Mouse (Mus musculus) embryonic facial prominence, embryonic 14.5 days (tissue): ENCODE measurements around the gene Rtp3. TPM values are rescaled to one million over a fixed set of nuclear protein-coding genes. Genes with fewer than 3 reads are reported as not detected.

ENCODE experiments used
- ATAC-seq: fragments of 200-750 bp; cut with Nextera tagmentation; 2 replicates; pipeline ENCODE4 v1.8.0; 2017; ENCODE audit warnings: low read depth, moderate number of reproducible peaks, moderate TSS enrichment
- DNase-seq: peaks from one replicate; pipeline ENCODE4 v3.0.0-alpha.2; 2015; ENCODE audit warnings: low spot score
- H3K27ac ChIP-seq: fragments of 300-500 bp; sonication (generic); replicated peaks from 2 replicates; pipeline ENCODE4 v1.5.1; 2014; ENCODE audit warnings: low read depth, mild to moderate bottlenecking, low read length, moderate library complexity
- H3K27me3 ChIP-seq: fragments of 300-500 bp; sonication (generic); replicated peaks from 2 replicates; pipeline ENCODE4 v1.6.1; 2014; ENCODE audit warnings: low read length; ENCODE audit not compliant: control insufficient read depth, insufficient read depth
- H3K36me3 ChIP-seq: fragments of 300-500 bp; sonication (generic); 2 replicates; pipeline ENCODE4 v1.6.1; 2014; ENCODE audit warnings: low read length, mixed read lengths; ENCODE audit not compliant: control insufficient read depth, insufficient read depth
- H3K4me1 ChIP-seq: fragments of 300-500 bp; sonication (generic); 2 replicates; pipeline ENCODE4 v1.6.1; 2014; ENCODE audit warnings: antibody characterized with exemption, low read length; ENCODE audit not compliant: control insufficient read depth, insufficient read depth
- H3K4me2 ChIP-seq: fragments of 300-500 bp; sonication (generic); 2 replicates; pipeline ENCODE4 v1.6.1; 2014; ENCODE audit warnings: low read depth, mild to moderate bottlenecking, low read length, moderate library complexity, mixed read lengths
- H3K4me3 ChIP-seq: fragments of 300-500 bp; sonication (generic); 2 replicates; pipeline ENCODE4 v1.5.1; 2014; ENCODE audit warnings: low read depth, mild to moderate bottlenecking, low read length
- H3K9ac ChIP-seq: fragments of 300-500 bp; sonication (generic); 2 replicates; pipeline ENCODE4 v1.6.1; 2014; ENCODE audit warnings: low read depth, mild to moderate bottlenecking, low read length, moderate library complexity, mixed read lengths
- H3K9me3 ChIP-seq: fragments of 300-500 bp; sonication (generic); 2 replicates; pipeline ENCODE4 v1.6.1; 2016; ENCODE audit warnings: low read length; ENCODE audit not compliant: control insufficient read depth
- WGBS: fragments of 180-500 bp; shearing (Covaris S2); extraction: QIAGEN DNeasy Blood & Tissue Kit; methylation state at CpG from one replicate; pipeline ENCODE4 v1.1.7; 2014; 5-methylcytosine and 5-hydroxymethylcytosine counted together
- polyA plus RNA-seq: library from polyadenylated mRNA; unstranded; fragments of >200 nt; fragmentation: Nextera tagmentation; extraction: Ambion mirVana; gene quantifications from 2 replicates; pipeline ENCODE4 v1.2.1, GENCODE M21; 2014

Gene Rtp3
- polyA plus RNA-seq, 1 experiment from 2014 or later: 0.35 TPM

DNA sequence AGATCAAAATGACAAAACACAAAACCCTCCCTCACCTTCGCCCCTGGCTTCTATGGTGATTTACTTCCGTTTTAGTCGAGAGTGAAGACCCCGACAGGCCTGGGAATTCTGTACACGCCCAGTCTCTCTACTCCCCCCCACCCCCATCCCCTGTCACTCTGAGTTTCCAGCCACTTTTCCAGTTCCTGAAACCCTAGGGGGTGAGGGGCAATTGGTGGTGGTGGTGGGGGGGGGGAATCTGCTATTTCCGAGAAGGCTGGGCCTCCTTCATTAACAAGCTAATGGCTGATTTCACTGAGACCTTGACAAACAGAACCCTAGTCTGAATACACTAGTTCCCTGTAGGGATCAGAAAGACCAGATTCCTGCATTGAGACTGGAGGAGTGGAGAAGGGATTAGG lies 43.1 kb downstream of the Rtp3 start:
- 19% methylated on average over 6 of the region's 6 CpGs for WGBS
- ATAC-seq: no peak
- no peak overlapping the region for H3K4me2 ChIP-seq
- no peak for DNase-seq
- no peak overlapping the region for H3K27ac ChIP-seq
- H3K4me3 ChIP-seq: no peak overlapping the region
- peaks cover 46% of the 10 kb centered on the region for H3K27me3 ChIP-seq
- H3K36me3 ChIP-seq: no peaks in the 10 kb centered on the region
- H3K9me3 ChIP-seq: no peaks in the 10 kb centered on the region
- H3K9ac ChIP-seq: no peak overlapping the region
- H3K4me1 ChIP-seq: no peaks in the 10 kb centered on the region

DNA sequence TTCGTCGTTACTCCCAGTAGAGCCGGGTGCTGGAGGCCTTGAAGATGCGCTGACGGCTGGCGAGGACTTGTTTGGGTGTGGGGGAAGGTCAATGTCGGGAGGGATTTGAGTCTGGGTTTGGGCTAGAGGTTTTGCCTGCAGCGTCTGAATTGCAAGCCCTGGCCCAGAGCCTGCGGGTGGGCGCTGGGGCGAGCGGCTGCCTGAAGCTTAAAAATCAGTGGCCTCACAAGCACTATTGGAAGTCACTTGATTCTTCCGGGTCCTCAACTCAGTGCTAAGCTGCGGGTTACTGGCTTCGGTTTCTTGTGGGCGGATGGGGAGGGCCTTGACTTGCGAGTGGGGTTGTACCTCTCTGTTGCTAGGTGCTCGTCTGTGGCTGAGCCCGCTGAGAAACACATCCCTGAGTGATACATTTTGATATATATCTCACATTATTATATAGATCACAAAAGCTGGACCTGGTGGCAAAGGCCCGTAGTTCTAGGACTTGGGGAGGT lies 43.8 kb downstream of the Rtp3 start:
- DNase-seq (no peak), ATAC-seq (no peak)
- Histone ChIP-seq H3K9me3 (no peaks in the 10 kb centered on the region), H3K4me1 (no peaks in the 10 kb centered on the region), H3K27ac (no peak overlapping the region), H3K36me3 (no peaks in the 10 kb centered on the region), H3K4me3 (no peak overlapping the region), H3K9ac (no peak overlapping the region), H3K27me3 (peaks cover 46% of the 10 kb centered on the region), H3K4me2 (0 out of 2 replicates have a peak overlapping the region, but pooled peaks have one; percentile 1)
- WGBS: 16% methylated on average over 20 of the region's 20 CpGs

DNA sequence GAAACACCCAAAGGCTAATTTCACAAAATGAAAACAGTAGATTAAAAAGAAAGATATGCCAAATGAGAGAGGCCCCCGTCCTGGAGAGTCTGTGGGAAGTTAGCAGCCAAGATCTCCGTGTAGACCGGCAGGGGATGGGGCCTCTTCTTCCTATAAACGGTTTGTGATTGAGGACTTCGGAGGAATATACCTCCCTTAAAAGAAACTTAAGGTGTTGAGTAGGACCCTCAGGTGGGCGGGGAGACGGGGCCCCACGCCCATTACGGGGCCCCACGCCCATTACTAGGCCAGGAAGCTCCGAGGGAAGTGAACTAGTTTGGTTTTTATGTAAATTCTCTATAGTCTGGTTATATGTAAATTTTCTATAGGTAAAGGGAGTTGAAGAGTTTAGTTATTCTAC lies 44.5 kb downstream of the Rtp3 start, which contains the start of gene Tdgf1:
TSS of gene Tdgf1 (minus strand) at position 233 of the 400 bp plus-strand sequence.
- Histone ChIP-seq H3K27me3 (peaks cover 46% of the 10 kb centered on the region), H3K4me1 (no peaks in the 10 kb centered on the region), H3K4me3 (no peak within 1 kb of the TSS), H3K27ac (no peak within 1 kb of the TSS), H3K9me3 (no peaks in the 10 kb centered on the region), H3K4me2 (0 out of 2 replicates have a peak within 1 kb of the TSS, but pooled peaks have one; percentile 15), H3K9ac (no peak within 1 kb of the TSS), H3K36me3 (no peaks in the 10 kb centered on the region)
- DNase-seq: no peak
- ATAC-seq: no peak
- WGBS: 12% methylated on average over 11 of the region's 11 CpGs

DNA sequence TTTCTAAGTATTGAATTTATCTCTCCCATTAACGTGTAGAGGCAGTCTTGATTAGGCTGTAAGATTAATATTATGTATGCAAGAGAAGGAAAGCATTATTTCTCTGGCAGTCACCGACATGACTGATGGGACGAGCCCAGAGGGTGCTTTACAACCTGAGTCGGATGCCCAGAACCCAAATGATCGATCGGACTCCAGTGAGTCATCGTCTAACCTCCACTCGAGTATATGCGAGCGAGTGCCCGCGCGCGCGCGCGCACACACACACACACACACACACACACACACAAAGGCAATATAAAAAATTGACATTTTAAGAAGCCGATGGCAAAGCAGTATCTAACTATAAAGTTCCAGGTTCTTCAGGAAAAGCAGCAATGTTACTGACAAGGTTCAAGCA lies 45.0 kb downstream of the Rtp3 start:
- peaks cover 46% of the 10 kb centered on the region for H3K27me3 ChIP-seq
- no peaks in the 10 kb centered on the region for H3K4me1 ChIP-seq
- 0 out of 2 replicates have a peak overlapping the region, but pooled peaks have one; percentile 15 for H3K4me2 ChIP-seq
- no peaks in the 10 kb centered on the region for H3K9me3 ChIP-seq
- no peak for DNase-seq
- H3K27ac ChIP-seq: no peak overlapping the region
- H3K9ac ChIP-seq: no peak overlapping the region
- no peak for ATAC-seq
- H3K4me3 ChIP-seq: no peak overlapping the region
- H3K36me3 ChIP-seq: no peaks in the 10 kb centered on the region
- WGBS: 16% methylated on average over 18 of the region's 18 CpGs

DNA sequence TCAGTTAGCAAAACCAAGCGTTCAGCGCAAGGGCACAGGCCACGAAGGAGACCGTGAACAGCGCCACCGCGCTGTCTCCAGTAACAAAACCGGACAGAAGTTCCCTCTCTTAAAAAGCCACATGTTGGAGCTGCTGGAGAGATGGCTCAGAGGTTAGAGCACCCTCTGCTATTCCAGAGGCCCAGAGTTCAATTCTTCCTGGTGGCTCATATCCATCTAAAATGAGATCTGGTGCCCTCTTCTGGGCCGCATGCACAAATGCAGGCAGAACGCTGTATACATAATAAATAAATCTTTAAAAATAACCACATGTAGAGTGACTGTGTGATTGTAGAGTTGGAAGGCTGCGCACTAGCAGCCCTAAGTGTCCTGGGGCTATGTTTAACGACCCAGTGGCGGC lies 46.1 kb downstream of the Rtp3 start:
- Histone ChIP-seq H3K9me3 (no peaks in the 10 kb centered on the region), H3K4me2 (no peak overlapping the region), H3K4me1 (no peaks in the 10 kb centered on the region), H3K27me3 (peaks cover 46% of the 10 kb centered on the region), H3K4me3 (no peak overlapping the region), H3K36me3 (no peaks in the 10 kb centered on the region), H3K9ac (no peak overlapping the region), H3K27ac (no peak overlapping the region; the same call in 1 of the 2 replicates)
- ATAC-seq: no peak
- 32% methylated on average over 13 of the region's 13 CpGs for WGBS
- DNase-seq: no peak

DNA sequence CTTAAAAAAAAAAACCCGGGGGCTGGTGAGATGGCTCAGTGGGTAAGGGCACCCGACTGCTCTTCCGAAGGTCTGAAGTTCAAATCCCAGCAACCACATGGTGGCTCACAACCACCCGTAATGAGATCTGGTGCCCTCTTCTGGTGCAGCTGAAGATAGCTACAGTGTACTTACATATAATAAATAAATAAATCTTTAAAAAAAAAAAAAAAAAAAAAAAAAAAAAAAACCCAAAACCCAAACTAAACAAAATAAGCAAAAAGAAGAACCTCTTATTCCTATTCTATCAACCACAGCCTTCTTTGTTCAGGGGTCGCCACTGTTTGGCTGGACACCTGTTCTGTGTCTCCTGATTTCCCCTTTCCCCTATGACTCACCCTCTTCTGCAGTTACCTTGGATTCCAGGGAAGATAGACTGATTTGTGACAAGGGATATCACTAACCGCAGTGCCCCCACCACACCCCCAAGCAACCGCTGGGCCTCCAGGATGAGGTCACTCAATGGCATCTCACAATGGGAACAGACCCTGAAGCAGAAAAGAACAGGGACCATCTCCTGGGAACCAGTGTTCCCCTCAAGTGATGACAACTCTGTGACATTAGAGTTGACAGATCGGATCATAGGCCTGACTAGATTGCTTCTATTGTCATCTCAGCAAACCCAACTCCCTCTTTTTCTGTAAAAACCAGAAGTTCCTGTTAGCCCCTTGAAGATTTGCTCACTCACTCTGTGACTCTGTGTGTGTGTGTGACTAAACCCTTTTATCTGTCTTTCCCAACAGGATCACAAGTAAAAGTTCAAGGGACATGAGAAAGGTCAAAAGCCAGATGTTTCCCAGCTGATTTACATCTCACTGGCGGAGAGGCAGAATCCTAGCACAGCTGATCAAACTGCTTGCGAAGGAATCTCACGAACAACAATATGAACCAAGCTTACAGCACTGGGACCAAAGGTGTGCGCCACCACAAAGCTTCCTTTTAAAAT lies 52.6 kb downstream of the Rtp3 start:
- no peak overlapping the region for H3K4me2 ChIP-seq
- DNase-seq: no peak
- no peaks in the 10 kb centered on the region for H3K4me1 ChIP-seq
- ATAC-seq: no peak
- no peak overlapping the region for H3K4me3 ChIP-seq
- no peaks in the 10 kb centered on the region for H3K36me3 ChIP-seq
- H3K9ac ChIP-seq: no peak overlapping the region
- 62% methylated on average over 12 of the region's 12 CpGs for WGBS
- no peaks in the 10 kb centered on the region for H3K9me3 ChIP-seq
- H3K27ac ChIP-seq: no peak overlapping the region
- H3K27me3 ChIP-seq: no peaks in the 10 kb centered on the region

DNA sequence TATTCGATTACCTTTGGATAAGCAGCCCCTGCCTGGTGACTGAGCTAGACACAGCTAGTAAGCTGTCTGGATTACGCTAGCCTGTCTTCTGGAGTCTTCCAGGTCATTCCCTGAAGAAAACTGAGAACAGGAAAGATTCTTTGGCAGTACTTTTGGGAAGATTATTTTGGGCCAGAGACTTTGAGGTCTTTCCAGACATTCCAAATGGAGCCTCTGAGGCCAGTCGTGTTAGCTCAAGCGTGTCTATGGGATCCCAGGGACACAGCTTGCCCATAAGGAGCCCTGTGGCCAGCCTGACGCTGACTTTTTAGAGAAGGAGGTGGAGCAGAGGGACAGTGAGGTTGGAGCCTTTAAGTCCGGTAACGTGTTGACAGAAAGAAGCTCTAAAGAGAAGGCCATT lies 54.4 kb downstream of the Rtp3 start:
- H3K27me3 ChIP-seq: no peaks in the 10 kb centered on the region
- no peak overlapping the region for H3K27ac ChIP-seq
- H3K4me3 ChIP-seq: no peak overlapping the region
- H3K9ac ChIP-seq: no peak overlapping the region
- WGBS: 84% methylated on average over 7 of the region's 7 CpGs
- ATAC-seq (no peak), DNase-seq (no peak)
- H3K4me1 ChIP-seq: no peaks in the 10 kb centered on the region
- H3K9me3 ChIP-seq: no peaks in the 10 kb centered on the region
- no peaks in the 10 kb centered on the region for H3K36me3 ChIP-seq
- H3K4me2 ChIP-seq: no peak overlapping the region
